Mouse (Mus musculus) liver, adult 2 months (tissue): ENCODE measurements around the gene Gper1. TPM values are rescaled to one million over a fixed set of nuclear protein-coding genes. Genes with fewer than 3 reads are reported as not detected.

Experiments
- DNase-seq: peaks from one replicate; pipeline ENCODE4 v3.0.0-alpha.2; 2011; ENCODE audit warnings: low read depth, low spot score; ENCODE audit errors: extremely low read depth
- H3K27ac ChIP-seq: fragments of 200-500 bp; replicated peaks from 2 replicates; pipeline ENCODE4 v1.5.1; 2012; ENCODE audit warnings: low read depth, mild to moderate bottlenecking, control low read depth, inconsistent platforms, low read length; ENCODE audit not compliant: insufficient read depth
- H3K27me3 ChIP-seq: fragments of 200-500 bp; 2 replicates; pipeline ENCODE4 v1.6.1; 2012; ENCODE audit warnings: mild to moderate bottlenecking, moderate library complexity, low read length, inconsistent platforms; ENCODE audit not compliant: control insufficient read depth, insufficient read depth
- H3K36me3 ChIP-seq: fragments of 200-500 bp; 2 replicates; pipeline ENCODE4 v1.6.1; 2012; ENCODE audit warnings: low read length, inconsistent platforms; ENCODE audit not compliant: control insufficient read depth, insufficient read depth
- H3K4me1 ChIP-seq: fragments of 200-500 bp; 2 replicates; pipeline ENCODE4 v1.6.1; 2011; ENCODE audit warnings: low read length; ENCODE audit not compliant: control insufficient read depth, insufficient read depth
- H3K4me3 ChIP-seq: fragments of 200-500 bp; 2 replicates; pipeline ENCODE4 v1.5.1; 2011; ENCODE audit warnings: low read depth, mild to moderate bottlenecking, control low read depth, low read length, moderate library complexity; ENCODE audit not compliant: insufficient read depth
- H3K79me2 ChIP-seq: fragments of 200-500 bp; 2 replicates; pipeline ENCODE4 v1.6.1; 2012; ENCODE audit warnings: inconsistent platforms, mild to moderate bottlenecking, low read length, moderate library complexity; ENCODE audit not compliant: control insufficient read depth, insufficient read depth
- H3K9ac ChIP-seq: fragments of 200-500 bp; 2 replicates; pipeline ENCODE4 v1.6.1; 2012; ENCODE audit warnings: low read depth, mild to moderate bottlenecking, control low read depth, inconsistent platforms, low read length
- CTCF ChIP-seq: fragments of 200-500 bp; IDR thresholded peaks from 2 replicates; pipeline ENCODE4 v1.5.1; 2011; ENCODE audit warnings: low read depth, low read length, control low read depth
- POLR2A ChIP-seq: fragments of 200-500 bp; IDR thresholded peaks from 2 replicates; pipeline ENCODE4 v1.6.1; 2011; ENCODE audit warnings: low read length, control low read depth; ENCODE audit not compliant: insufficient read depth; ENCODE audit errors: extremely low read depth
- WGBS: fragments of 180-500 bp; shearing (Covaris S2); methylation state at CpG from one replicate; pipeline ENCODE4 v1.1.7; 2018; 5-methylcytosine and 5-hydroxymethylcytosine counted together
- polyA plus RNA-seq: library from polyadenylated mRNA; depleted of rRNA; stranded (reverse); fragments of >200 nt; gene quantifications from 2 replicates; pipeline ENCODE4 v1.2.3, GENCODE M21; 2012
- total RNA-seq: library from RNA; depleted of rRNA; stranded (reverse); fragments of >200 nt; gene quantifications from 2 replicates; pipeline ENCODE4 v1.2.3, GENCODE M21; 2014

The Gper1 gene
- total and polyA plus RNA-seq, 2 experiments, result 0.02 TPM; not detected in 1

- no peak for TF ChIP-seq POLR2A
- TF ChIP-seq CTCF, result no peak
- peak overlapping the region; percentile 82 for H3K9ac ChIP-seq
- H3K27me3 ChIP-seq, result no peaks in the 10 kb centered on the region
- DNase-seq, result no peak
- no peaks in the 10 kb centered on the region for H3K36me3 ChIP-seq
- WGBS, result 18% methylated on average over 9 of the region's 9 CpGs
- peaks cover 62% of the 10 kb centered on the region for H3K4me1 ChIP-seq
- 0 out of 2 replicates have a peak overlapping the region, but pooled peaks have one; percentile 9 for H3K4me3 ChIP-seq
- H3K79me2 ChIP-seq, result peaks cover 34% of the 10 kb centered on the region; the same call in 1 of the 2 replicates
- peak overlapping the region; percentile 97 for H3K27ac ChIP-seq
These were observed 39.7 kb upstream of the Gper1 start for GRCm38 (mm10) chr5:139383234-139383633.

GRCm38 (mm10) chr5:139384531-139384930 is 38.4 kb upstream of the Gper1 start:
- DNase-seq, result peak; percentile 92
- 3% methylated on average over 10 of the region's 10 CpGs for WGBS
- no peak overlapping the region for H3K4me3 ChIP-seq
- H3K4me1 ChIP-seq, result peaks cover 63% of the 10 kb centered on the region
- no peaks in the 10 kb centered on the region for H3K36me3 ChIP-seq
- peak overlapping the region; percentile 97 for H3K27ac ChIP-seq
- H3K27me3 ChIP-seq, result no peaks in the 10 kb centered on the region
- H3K9ac ChIP-seq, result peak overlapping the region; percentile 29
- TF ChIP-seq CTCF (no peak), POLR2A (0 out of 2 replicates have a peak, but pooled peaks have one; percentile 33)
- H3K79me2 ChIP-seq, result peaks cover 37% of the 10 kb centered on the region; the same call in 1 of the 2 replicates

GRCm38 (mm10) chr5:139386047-139386446 is 36.9 kb upstream of the Gper1 start:
- Histone ChIP-seq H3K4me3 (no peak overlapping the region), H3K79me2 (peaks cover 42% of the 10 kb centered on the region; the same call in 1 of the 2 replicates), H3K36me3 (no peaks in the 10 kb centered on the region), H3K27me3 (no peaks in the 10 kb centered on the region), H3K27ac (peak overlapping the region; percentile 50), H3K9ac (peak overlapping the region; percentile 17; the same call in 1 of the 2 replicates), H3K4me1 (peaks cover 67% of the 10 kb centered on the region)
- DNase-seq, result no peak
- no peak for TF ChIP-seq POLR2A
- no peak for TF ChIP-seq CTCF
- 75% methylated on average over 5 of the region's 5 CpGs for WGBS

- Histone ChIP-seq H3K27ac (peak overlapping the region; percentile 52), H3K79me2 (peaks cover 51% of the 10 kb centered on the region), H3K4me3 (no peak overlapping the region), H3K4me1 (peaks cover 67% of the 10 kb centered on the region), H3K27me3 (no peaks in the 10 kb centered on the region), H3K36me3 (peaks cover 3% of the 10 kb centered on the region; the same call in 1 of the 2 replicates), H3K9ac (peak overlapping the region; percentile 11)
- WGBS, result 70% methylated on average over 10 of the region's 10 CpGs
- TF ChIP-seq CTCF (no peak), POLR2A (no peak)
- no peak for DNase-seq
These were observed 35.4 kb upstream of the Gper1 start for GRCm38 (mm10) chr5:139387329-139388194.

- H3K27ac ChIP-seq, result peak overlapping the region; percentile 65
- H3K79me2 ChIP-seq, result peaks cover 49% of the 10 kb centered on the region
- no peak for DNase-seq
- no peak overlapping the region for H3K4me3 ChIP-seq
- H3K36me3 ChIP-seq, result peaks cover 3% of the 10 kb centered on the region; the same call in 1 of the 2 replicates
- peak overlapping the region; percentile 19 for H3K9ac ChIP-seq
- TF ChIP-seq CTCF (no peak), POLR2A (no peak)
- WGBS, result 80% methylated on average over 4 of the region's 4 CpGs
- H3K27me3 ChIP-seq, result no peaks in the 10 kb centered on the region
- H3K4me1 ChIP-seq, result peaks cover 63% of the 10 kb centered on the region
These were observed 34.8 kb upstream of the Gper1 start for GRCm38 (mm10) chr5:139388195-139388570.
